Mouse (Mus musculus): ENCODE measurements at regions not wholly inside any gene's neighbourhood (a gene's known extent, or its start where the extent isn't known, plus 50 kb on each side); places are given as distances from the start of the nearest gene placed in this dataset.

- H3K27ac ChIP-seq (ENCODE audit: control insufficient read depth, low read depth, low read length) = no peak overlapping the region
- H3K36me3 ChIP-seq (ENCODE audit: control insufficient read depth in 1 of 2, insufficient read depth in 2 of 2, low read length in 2 of 2) = no peaks in the 10 kb centered on the region
- no peaks in the 10 kb centered on the region for H3K79me2 ChIP-seq (ENCODE audit: control insufficient read depth, insufficient read depth, low read length, poor library complexity)
- H3K9ac ChIP-seq (ENCODE audit: control insufficient read depth, low read depth, low read length, poor library complexity, severe bottlenecking) = no peak overlapping the region
- H3K4me3 ChIP-seq (ENCODE audit: control insufficient read depth in 1 of 2, insufficient read depth in 1 of 2, low read depth in 2 of 2, low read length in 2 of 2) = no peak overlapping the region
- no peak for DNase-seq (ENCODE audit: low read depth, low spot score)
- no peak for TF ChIP-seq JUND (IDR thresholded peaks at IDR 0.05; ENCODE audit: low read depth, low read length)
- TF ChIP-seq ZMIZ1 (IDR thresholded peaks at IDR 0.05; ENCODE audit: low read depth, low read length) = no peak
- TF ChIP-seq ELF1 (IDR thresholded peaks at IDR 0.05; ENCODE audit: low read depth, low read length) = no peak
- no peak for TF ChIP-seq UBTF (IDR thresholded peaks at IDR 0.05; ENCODE audit: borderline replicate concordance, insufficient read depth, low read depth, low read length)
- no peak for TF ChIP-seq SMC3 (IDR thresholded peaks at IDR 0.05; ENCODE audit: low read depth, low read length)
- H3K9me3 ChIP-seq (replicated peaks; ENCODE audit: insufficient read depth, low read length) = no peaks in the 10 kb centered on the region
- H3K27me3 ChIP-seq (ENCODE audit: control insufficient read depth in 1 of 2, insufficient read depth in 2 of 2, low read length in 2 of 2) = peaks cover 0 to 5% of the 10 kb centered on the region in 2 experiments; a peak in 3 of 4 replicates
- H3K4me1 ChIP-seq (ENCODE audit: control insufficient read depth in 1 of 2, insufficient read depth in 2 of 2, low read length in 2 of 2) = no peaks in the 10 kb centered on the region
Observed at GRCm38 (mm10) chr6:89000359-89000758, 98.3 kb downstream of the Tpra1 start.

DNA sequence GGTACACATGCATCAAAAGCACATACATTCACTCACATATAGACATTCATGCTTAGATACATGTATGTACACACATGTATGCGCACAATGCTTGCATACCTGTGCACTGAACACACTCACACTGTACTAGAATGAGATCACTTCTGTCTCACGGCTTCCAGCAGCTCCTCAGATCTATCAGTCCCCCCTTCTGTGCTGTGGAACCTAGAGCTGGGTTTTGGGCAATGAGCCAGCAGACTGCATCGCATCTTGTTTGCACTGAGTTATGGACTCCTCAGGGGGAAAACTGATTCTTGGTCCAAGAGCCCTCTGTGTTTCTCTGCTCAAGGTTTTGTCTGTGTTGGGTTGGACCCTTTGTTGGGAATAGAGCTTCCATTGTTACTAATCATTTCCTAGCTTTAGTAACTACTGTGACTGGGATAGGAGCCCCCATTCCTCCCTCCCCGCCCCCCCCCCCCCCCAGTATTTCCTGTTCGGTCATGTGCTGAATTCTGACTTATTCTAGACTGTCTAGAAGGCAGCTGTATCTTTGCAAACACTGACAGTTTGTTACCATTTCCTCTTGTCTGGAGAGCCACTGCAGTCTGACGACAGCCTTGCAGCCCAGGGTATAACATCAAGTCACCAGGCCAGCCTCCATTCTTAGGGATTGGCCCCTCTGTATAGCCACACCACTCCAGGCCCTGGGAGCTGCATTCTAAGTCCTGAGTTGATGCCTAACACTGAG is 101.3 kb downstream of the Tpra1 start:
- Histone ChIP-seq H3K36me3 (ENCODE audit: control insufficient read depth in 1 of 2, insufficient read depth in 2 of 2, low read length in 2 of 2) (no peaks in the 10 kb centered on the region), H3K27me3 (ENCODE audit: control insufficient read depth in 1 of 2, insufficient read depth in 2 of 2, low read length in 2 of 2) (peaks cover 0 to 5% of the 10 kb centered on the region in 2 experiments; a peak in 3 of 4 replicates), H3K79me2 (ENCODE audit: control insufficient read depth, insufficient read depth, low read length, poor library complexity) (no peaks in the 10 kb centered on the region), H3K4me1 (ENCODE audit: control insufficient read depth in 1 of 2, insufficient read depth in 2 of 2, low read length in 2 of 2) (no peaks in the 10 kb centered on the region), H3K9ac (ENCODE audit: control insufficient read depth, low read depth, low read length, poor library complexity, severe bottlenecking) (no peak overlapping the region), H3K4me3 (ENCODE audit: control insufficient read depth in 1 of 2, insufficient read depth in 1 of 2, low read depth in 2 of 2, low read length in 2 of 2) (no peak overlapping the region), H3K9me3 (replicated peaks; ENCODE audit: insufficient read depth, low read length) (no peaks in the 10 kb centered on the region), H3K27ac (ENCODE audit: control insufficient read depth, low read depth, low read length) (no peak overlapping the region)
- no peak for DNase-seq (ENCODE audit: low read depth, low spot score)
- TF ChIP-seq ELF1 (IDR thresholded peaks at IDR 0.05; ENCODE audit: low read depth, low read length) = no peak
- no peak for TF ChIP-seq MAX (IDR thresholded peaks at IDR 0.05; ENCODE audit: low read length)
- no peak for TF ChIP-seq POLR2A (IDR thresholded peaks at IDR 0.05; ENCODE audit: control insufficient read depth in 1 of 2, insufficient read depth in 1 of 2, low read depth in 1 of 2, low read length in 2 of 2, poor library complexity in 1 of 2)
- TF ChIP-seq CHD2 (IDR thresholded peaks at IDR 0.05; ENCODE audit: low read length) = no peak
- no peak for TF ChIP-seq BHLHE40 (IDR thresholded peaks at IDR 0.05; ENCODE audit: borderline replicate concordance, low read depth, low read length)
- TF ChIP-seq ZC3H11A (IDR thresholded peaks at IDR 0.05; ENCODE audit: low read depth, low read length) = no peak
- no peak for TF ChIP-seq MAZ (IDR thresholded peaks at IDR 0.05; ENCODE audit: low read depth, low read length)
- no peak for TF ChIP-seq JUND (IDR thresholded peaks at IDR 0.05; ENCODE audit: low read depth, low read length)
- TF ChIP-seq POLR2AphosphoS2 (IDR thresholded peaks at IDR 0.05; ENCODE audit: low read length) = no peak
- TF ChIP-seq GATA1 (IDR thresholded peaks at IDR 0.05; ENCODE audit: low read depth, low read length) = no peak

DNA sequence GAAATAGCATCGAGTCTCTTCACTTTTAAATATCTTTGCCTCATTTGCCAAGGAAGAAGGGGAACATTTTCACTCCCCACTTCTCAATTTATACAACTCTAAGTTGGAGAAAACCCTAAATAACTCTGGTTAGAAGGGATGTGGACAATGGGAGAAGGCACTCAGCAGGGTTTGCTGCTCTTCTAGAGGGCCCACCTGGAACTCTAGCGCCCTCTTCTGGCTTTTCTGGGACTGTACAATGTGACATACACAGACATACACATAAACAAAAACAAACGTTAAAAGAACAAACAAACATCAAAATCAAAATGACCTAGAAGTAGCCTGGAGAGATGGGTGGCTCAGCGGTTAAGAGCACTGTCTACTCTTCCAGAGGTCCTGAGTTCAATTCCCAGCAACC is 103.0 kb downstream of the Tpra1 start:
- H3K4me1 ChIP-seq (ENCODE audit: control insufficient read depth in 1 of 2, insufficient read depth in 2 of 2, low read length in 2 of 2) = no peaks in the 10 kb centered on the region
- H3K27ac ChIP-seq (ENCODE audit: control insufficient read depth, low read depth, low read length) = no peak overlapping the region
- no peaks in the 10 kb centered on the region for H3K9me3 ChIP-seq (replicated peaks; ENCODE audit: insufficient read depth, low read length)
- peaks cover 0 to 3% of the 10 kb centered on the region in 2 experiments; a peak in 2 of 4 replicates for H3K27me3 ChIP-seq (ENCODE audit: control insufficient read depth in 1 of 2, insufficient read depth in 2 of 2, low read length in 2 of 2)
- peak; percentile 20 for DNase-seq (ENCODE audit: low read depth, low spot score)
- no peak overlapping the region for H3K9ac ChIP-seq (ENCODE audit: control insufficient read depth, low read depth, low read length, poor library complexity, severe bottlenecking)
- H3K36me3 ChIP-seq (ENCODE audit: control insufficient read depth in 1 of 2, insufficient read depth in 2 of 2, low read length in 2 of 2) = no peaks in the 10 kb centered on the region
- H3K4me3 ChIP-seq (ENCODE audit: control insufficient read depth in 1 of 2, insufficient read depth in 1 of 2, low read depth in 2 of 2, low read length in 2 of 2) = no peak overlapping the region
- H3K79me2 ChIP-seq (ENCODE audit: control insufficient read depth, insufficient read depth, low read length, poor library complexity) = no peaks in the 10 kb centered on the region
- TF ChIP-seq TAL1 (IDR thresholded peaks at IDR 0.05; ENCODE audit: low read length) (no peak), ETS1 (IDR thresholded peaks at IDR 0.05; ENCODE audit: low read depth, low read length) (no peak), ZC3H11A (IDR thresholded peaks at IDR 0.05; ENCODE audit: low read depth, low read length) (peak; percentile 20; the same call in 1 of the 2 replicates), NRF1 (IDR thresholded peaks at IDR 0.05; ENCODE audit: insufficient read depth, low read depth, low read length, poor library complexity, severe bottlenecking) (no peak), EP300 (IDR thresholded peaks at IDR 0.05; ENCODE audit: low read depth in 1 of 2, low read length in 2 of 2) (no peak), CHD1 (IDR thresholded peaks at IDR 0.05; ENCODE audit: low read depth, low read length) (no peak), TCF12 (IDR thresholded peaks at IDR 0.05; ENCODE audit: low read depth, low read length) (no peak), KAT2A (conservative IDR thresholded peaks at IDR 0.05; ENCODE audit: low read depth, low read length) (no peak), USF2 (IDR thresholded peaks at IDR 0.05; ENCODE audit: borderline replicate concordance in 1 of 2, insufficient read depth in 1 of 2, low read depth in 1 of 2, low read length in 2 of 2) (no peak), MXI1 (IDR thresholded peaks at IDR 0.05; ENCODE audit: low read depth, low read length) (no peak), ZNF384 (IDR thresholded peaks at IDR 0.05; ENCODE audit: low read depth, low read length) (no peak), RAD21 (IDR thresholded peaks at IDR 0.05; ENCODE audit: low read depth, low read length) (peak; percentile 44), MAZ (IDR thresholded peaks at IDR 0.05; ENCODE audit: low read depth, low read length) (no peak), SMC3 (IDR thresholded peaks at IDR 0.05; ENCODE audit: low read depth, low read length) (peak; percentile 54), RCOR1 (IDR thresholded peaks at IDR 0.05; ENCODE audit: low read depth, low read length) (no peak)

Measured in MEL (cell line).